In genomic region chr10:58327836-58328235, GRCm38 (mm10) we compare ENCODE assay signal across 3 mouse cellular contexts. TPM values are rescaled to one million over a fixed set of nuclear protein-coding genes. Genes with fewer than 3 reads are reported as not detected.
A peak's percentile ranks its signal among the peaks of the same experiment; 100 is the strongest.
DNase-seq lines count a peak whose midpoint lies in the region; ATAC-seq lines count a peak whose summit lies in the region.
"Not testable (repeated sequence)": the region's sequence is repeated elsewhere in the genome, so short reads cannot be mapped to it uniquely, and the experiment has no call there.

No protein-coding gene starts in this region.

- peaks cover 65% of the 10 kb centered on the region for H3K36me3 ChIP-seq in megakaryocyte, embryonic 14.5 days (replicated peaks; ENCODE audit: low read length)
- not testable (repeated sequence) for H3K36me3 ChIP-seq in midbrain, embryonic 11.5 days (ENCODE audit: control insufficient read depth, insufficient read depth, low read length)

- whole genome bisulfite sequencing in midbrain, embryonic 11.5 days = 88% methylated on average over 6 of the region's 6 CpGs

- ATAC-seq in midbrain, embryonic 11.5 days (ENCODE audit: low FRiP score) = not testable (repeated sequence)

- DNase-seq in heart, adult 11 months = peak; percentile 75
- DNase-seq in midbrain, embryonic 11.5 days (ENCODE audit: low spot score, missing footprints) = peak; percentile 70

- H3K4me3 ChIP-seq in megakaryocyte, embryonic 14.5 days (replicated peaks) = peak overlapping the region; percentile 85
- not testable (repeated sequence) for H3K4me3 ChIP-seq in midbrain, embryonic 11.5 days (ENCODE audit: low read depth, low read length)

- not testable (repeated sequence) for H3K9ac ChIP-seq in midbrain, embryonic 11.5 days (ENCODE audit: low read length)

- H3K9me3 ChIP-seq in megakaryocyte, embryonic 14.5 days; midbrain, embryonic 11.5 days (ENCODE audit: control insufficient read depth, low read length): not testable (repeated sequence)

- not testable (repeated sequence) for H3K27me3 ChIP-seq in megakaryocyte, embryonic 14.5 days (replicated peaks); midbrain, embryonic 11.5 days (ENCODE audit: control insufficient read depth, insufficient read depth, low read length)

- not testable (repeated sequence) for H3K27ac ChIP-seq in midbrain, embryonic 11.5 days (ENCODE audit: low read depth, low read length)

- peaks cover 68% of the 10 kb centered on the region for H3K4me1 ChIP-seq in megakaryocyte, embryonic 14.5 days
- peaks cover 12% of the 10 kb centered on the region for H3K4me1 ChIP-seq in midbrain, embryonic 11.5 days (ENCODE audit: control insufficient read depth, insufficient read depth, low read length)

- H3K4me2 ChIP-seq in midbrain, embryonic 11.5 days = not testable (repeated sequence)

RNA-seq across cellular contexts. Expression of gene Lims1, which starts 4.6 kb away (rescaled TPM):
- polyA plus RNA-seq in megakaryocyte, embryonic 14.5 days (2012; ENCODE audit: insufficient read depth, low replicate concordance) = 2.9 and 6.5 TPM in 2 replicates
- polyA plus RNA-seq in midbrain, embryonic 11.5 days (2014; fragmentation: Nextera tagmentation; extraction: Ambion mirVana) = 85.7 and 88.6 TPM in 2 replicates

Comparison
In these comparisons a context has a peak if more than half of its experiments do, and no peak if none do; other contexts are left out.
1. RNA of gene Lims1, which starts 4.6 kb away (polyA plus RNA-seq): 85.7 to 88.6 TPM in midbrain, embryonic 11.5 days; 2.9 to 6.5 TPM in megakaryocyte, embryonic 14.5 days; every median in the first group is over 10 times any median in the second.